Mouse (Mus musculus): Measurements from ENCODE around the gene Psmc3. TPM values are rescaled to one million over a fixed set of nuclear protein-coding genes. Genes with fewer than 3 reads are reported as not detected.
A peak's percentile ranks its signal among the peaks of the same experiment; 100 is the strongest.
"Not testable (repeated sequence)": the region's sequence is repeated elsewhere in the genome, so short reads cannot be mapped to it uniquely, and the experiment has no call there.

Gene Psmc3
- polyA plus RNA-seq, 1 experiment from 2014 or later: 282 TPM

GRCm38 (mm10) chr2:91111832-91112231 is 58.0 kb downstream of the Psmc3 start:
- WGBS: 98% methylated on average over 3 of the region's 3 CpGs
- H3K27ac ChIP-seq; H3K27me3 ChIP-seq; ATAC-seq (ENCODE audit: low FRiP score); H3K4me3 ChIP-seq; H3K9ac ChIP-seq; H3K4me2 ChIP-seq (replicated peaks); H3K36me3 ChIP-seq; H3K9me3 ChIP-seq (replicated peaks); H3K4me1 ChIP-seq: not testable (repeated sequence)

DNA sequence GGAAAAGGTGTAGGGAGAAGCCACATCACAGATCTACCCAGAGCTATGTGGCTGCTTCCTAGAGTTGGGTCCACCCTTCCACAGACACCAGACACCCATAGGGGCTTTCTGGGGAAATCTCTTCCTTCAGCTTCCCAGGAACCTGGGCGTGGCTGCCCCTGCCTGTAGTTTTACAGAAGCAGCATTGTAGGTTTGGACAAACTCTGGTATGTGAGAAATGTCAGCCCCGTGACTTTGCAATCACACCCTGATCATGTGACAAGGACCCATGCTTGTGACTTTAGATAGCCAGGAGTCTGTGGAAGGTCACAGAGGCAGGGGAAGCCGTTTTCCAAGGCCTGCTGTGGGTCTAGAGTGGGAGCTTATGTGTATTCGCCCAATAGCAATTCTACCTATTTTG is 58.7 kb downstream of the Psmc3 start:
- peaks cover 7% of the 10 kb centered on the region for H3K4me1 ChIP-seq
- 59% methylated on average over 4 of the region's 4 CpGs for WGBS
- H3K4me2 ChIP-seq (replicated peaks): no peak overlapping the region
- peaks cover 8% of the 10 kb centered on the region for H3K27me3 ChIP-seq
- H3K27ac ChIP-seq: no peak overlapping the region
- H3K36me3 ChIP-seq: no peaks in the 10 kb centered on the region
- no peak overlapping the region for H3K9ac ChIP-seq
- H3K9me3 ChIP-seq (replicated peaks): no peaks in the 10 kb centered on the region
- no peak for ATAC-seq (ENCODE audit: low FRiP score)
- H3K4me3 ChIP-seq: no peak overlapping the region

GRCm38 (mm10) chr2:91113334-91113733 is 59.5 kb downstream of the Psmc3 start:
- no peaks in the 10 kb centered on the region for H3K9me3 ChIP-seq (replicated peaks)
- no peak overlapping the region for H3K27ac ChIP-seq
- peaks cover 7% of the 10 kb centered on the region for H3K4me1 ChIP-seq
- ATAC-seq (ENCODE audit: low FRiP score): no peak
- H3K4me3 ChIP-seq: no peak overlapping the region
- H3K27me3 ChIP-seq: peaks cover 8% of the 10 kb centered on the region
- H3K4me2 ChIP-seq (replicated peaks): no peak overlapping the region
- 83% methylated on average over 10 of the region's 10 CpGs for WGBS
- no peak overlapping the region for H3K9ac ChIP-seq
- H3K36me3 ChIP-seq: no peaks in the 10 kb centered on the region

- H3K4me2 ChIP-seq (replicated peaks): no peak overlapping the region
- H3K9me3 ChIP-seq (replicated peaks): no peaks in the 10 kb centered on the region
- H3K27ac ChIP-seq: no peak overlapping the region
- no peak overlapping the region for H3K9ac ChIP-seq
- WGBS: 76% methylated on average over 6 of the region's 6 CpGs
- H3K4me3 ChIP-seq: no peak overlapping the region
- no peak for ATAC-seq (ENCODE audit: low FRiP score)
- H3K27me3 ChIP-seq: peaks cover 8% of the 10 kb centered on the region
- H3K4me1 ChIP-seq: peaks cover 7% of the 10 kb centered on the region
- H3K36me3 ChIP-seq: no peaks in the 10 kb centered on the region
These were observed 60.0 kb downstream of the Psmc3 start for GRCm38 (mm10) chr2:91113852-91114251.

- Histone ChIP-seq H3K4me3 (peak overlapping the region; percentile 40), H3K27me3 (peaks cover 8% of the 10 kb centered on the region), H3K36me3 (no peaks in the 10 kb centered on the region), H3K9ac (peak overlapping the region; percentile 67), H3K27ac (no peak overlapping the region), H3K9me3 (replicated peaks) (no peaks in the 10 kb centered on the region), H3K4me1 (peaks cover 7% of the 10 kb centered on the region), H3K4me2 (replicated peaks) (peak overlapping the region; percentile 80)
- 8% methylated on average over 38 of the region's 42 CpGs for WGBS
- peak; percentile 53 for ATAC-seq (ENCODE audit: low FRiP score)
These were observed 61.2 kb downstream of the Psmc3 start for GRCm38 (mm10) chr2:91114781-91115577.

- Histone ChIP-seq H3K27ac (no peak overlapping the region), H3K4me2 (replicated peaks) (peak overlapping the region; percentile 80), H3K9me3 (replicated peaks) (no peaks in the 10 kb centered on the region), H3K4me1 (peaks cover 7% of the 10 kb centered on the region), H3K36me3 (no peaks in the 10 kb centered on the region), H3K4me3 (peak overlapping the region; percentile 40), H3K9ac (peak overlapping the region; percentile 67), H3K27me3 (peaks cover 8% of the 10 kb centered on the region)
- ATAC-seq (ENCODE audit: low FRiP score): no peak
- WGBS: 31% methylated on average over 12 of the region's 12 CpGs
These were observed 61.8 kb downstream of the Psmc3 start for GRCm38 (mm10) chr2:91115578-91115970.

Other genes with a start within 250 kb of the Psmc3 start
- 209 TPM in 2 replicates for gene Mtch2, start 206.9 kb upstream of the Psmc3 start, polyA plus RNA-seq (2016; fragmentation: Nextera tagmentation; extraction: Ambion mirVana)
- 55.5 and 58.3 TPM in 2 replicates for gene C1qtnf4, start 168.1 kb upstream of the Psmc3 start, polyA plus RNA-seq (2016; fragmentation: Nextera tagmentation; extraction: Ambion mirVana)
- gene Kbtbd4, start 149.3 kb upstream of the Psmc3 start, polyA plus RNA-seq (2016; fragmentation: Nextera tagmentation; extraction: Ambion mirVana): 49.8 and 56.6 TPM in 2 replicates
- gene Ndufs3, start 149.2 kb upstream of the Psmc3 start, polyA plus RNA-seq (2016; fragmentation: Nextera tagmentation; extraction: Ambion mirVana): 182 and 188 TPM in 2 replicates
- gene Celf1, start 113.6 kb upstream of the Psmc3 start, polyA plus RNA-seq (2016; fragmentation: Nextera tagmentation; extraction: Ambion mirVana): 146 and 151 TPM in 2 replicates
- gene Rapsn, start 18.4 kb upstream of the Psmc3 start, polyA plus RNA-seq (2016; fragmentation: Nextera tagmentation; extraction: Ambion mirVana): 2.5 and 4.1 TPM in 2 replicates
- gene Slc39a13, start 16.4 kb downstream of the Psmc3 start, polyA plus RNA-seq (2016; fragmentation: Nextera tagmentation; extraction: Ambion mirVana): 32.6 and 36.1 TPM in 2 replicates
- gene Spi1, start 28.4 kb downstream of the Psmc3 start, polyA plus RNA-seq (2016; fragmentation: Nextera tagmentation; extraction: Ambion mirVana): 4.2 and 4.6 TPM in 2 replicates
- gene Mybpc3, start 64.1 kb downstream of the Psmc3 start, polyA plus RNA-seq (2016; fragmentation: Nextera tagmentation; extraction: Ambion mirVana): 0.28 and 0.30 TPM in 2 replicates
- gene Madd, start 129.8 kb downstream of the Psmc3 start, polyA plus RNA-seq (2016; fragmentation: Nextera tagmentation; extraction: Ambion mirVana): 39.9 and 45.2 TPM in 2 replicates
- gene Nr1h3, start 148.8 kb downstream of the Psmc3 start, polyA plus RNA-seq (2016; fragmentation: Nextera tagmentation; extraction: Ambion mirVana): 1.5 and 2.0 TPM in 2 replicates
- 39.2 and 41.0 TPM in 2 replicates for gene Acp2, start 148.9 kb downstream of the Psmc3 start, polyA plus RNA-seq (2016; fragmentation: Nextera tagmentation; extraction: Ambion mirVana)
- gene Ddb2, start 183.0 kb downstream of the Psmc3 start, polyA plus RNA-seq (2016; fragmentation: Nextera tagmentation; extraction: Ambion mirVana): 10.6 and 13.4 TPM in 2 replicates
- gene Pacsin3, start 201.9 kb downstream of the Psmc3 start, polyA plus RNA-seq (2016; fragmentation: Nextera tagmentation; extraction: Ambion mirVana): 21.5 and 25.6 TPM in 2 replicates
- gene Arfgap2, start 211.0 kb downstream of the Psmc3 start, polyA plus RNA-seq (2016; fragmentation: Nextera tagmentation; extraction: Ambion mirVana): 84.5 and 85.6 TPM in 2 replicates

All from hindbrain, embryonic 12.5 days (tissue).